Mouse (Mus musculus): ENCODE data around the gene Rnf31. TPM values are rescaled to one million over a fixed set of nuclear protein-coding genes. Genes with fewer than 3 reads are reported as not detected.

Gene Rnf31
- polyA plus RNA-seq, 1 experiment from 2014 or later: 17.9 TPM

- peak; percentile 39 for ATAC-seq (ENCODE audit: insufficient number of reproducible peaks, low FRiP score, low TSS enrichment, low read depth)
- H3K27me3 ChIP-seq: no peaks in the 10 kb centered on the region
- H3K27ac ChIP-seq (replicated peaks): peak overlapping the region; percentile 83
- H3K4me2 ChIP-seq (replicated peaks): peak overlapping the region; percentile 84
- 0 out of 2 replicates have a peak, but pooled peaks cover 19% of the 10 kb centered on the region for H3K4me1 ChIP-seq
- H3K4me3 ChIP-seq (replicated peaks): peak overlapping the region; percentile 75
- H3K9ac ChIP-seq: peak overlapping the region; percentile 88
- no peaks in the 10 kb centered on the region for H3K9me3 ChIP-seq (replicated peaks)
- peaks cover 19% of the 10 kb centered on the region; the same call in 1 of the 2 replicates for H3K36me3 ChIP-seq
- 25% methylated on average over 6 of the region's 6 CpGs for WGBS
Measured at GRCm38 (mm10) chr14:55578668-55579269, 12.7 kb upstream of the Rnf31 start.

- 84% methylated on average over 23 of the region's 23 CpGs for WGBS
- Histone ChIP-seq H3K4me1 (peaks cover 22% of the 10 kb centered on the region; the same call in 1 of the 2 replicates), H3K27me3 (no peaks in the 10 kb centered on the region), H3K4me2 (replicated peaks) (no peak overlapping the region), H3K36me3 (peaks cover 19% of the 10 kb centered on the region; the same call in 1 of the 2 replicates), H3K9me3 (replicated peaks) (no peaks in the 10 kb centered on the region), H3K9ac (no peak overlapping the region), H3K4me3 (replicated peaks) (no peak overlapping the region), H3K27ac (replicated peaks) (no peak overlapping the region)
- no peak for ATAC-seq (ENCODE audit: insufficient number of reproducible peaks, low FRiP score, low TSS enrichment, low read depth)
Measured at GRCm38 (mm10) chr14:55579511-55580496, 11.7 kb upstream of the Rnf31 start.

- 93% methylated on average over 16 of the region's 16 CpGs for WGBS
- Histone ChIP-seq H3K36me3 (peaks cover 19% of the 10 kb centered on the region; the same call in 1 of the 2 replicates), H3K9me3 (replicated peaks) (no peaks in the 10 kb centered on the region), H3K4me3 (replicated peaks) (no peak overlapping the region), H3K4me2 (replicated peaks) (no peak overlapping the region), H3K4me1 (peaks cover 22% of the 10 kb centered on the region; the same call in 1 of the 2 replicates), H3K9ac (no peak overlapping the region), H3K27me3 (no peaks in the 10 kb centered on the region), H3K27ac (replicated peaks) (no peak overlapping the region)
- ATAC-seq (ENCODE audit: insufficient number of reproducible peaks, low FRiP score, low TSS enrichment, low read depth): no peak
Measured at GRCm38 (mm10) chr14:55580731-55581130, 10.8 kb upstream of the Rnf31 start.

DNA sequence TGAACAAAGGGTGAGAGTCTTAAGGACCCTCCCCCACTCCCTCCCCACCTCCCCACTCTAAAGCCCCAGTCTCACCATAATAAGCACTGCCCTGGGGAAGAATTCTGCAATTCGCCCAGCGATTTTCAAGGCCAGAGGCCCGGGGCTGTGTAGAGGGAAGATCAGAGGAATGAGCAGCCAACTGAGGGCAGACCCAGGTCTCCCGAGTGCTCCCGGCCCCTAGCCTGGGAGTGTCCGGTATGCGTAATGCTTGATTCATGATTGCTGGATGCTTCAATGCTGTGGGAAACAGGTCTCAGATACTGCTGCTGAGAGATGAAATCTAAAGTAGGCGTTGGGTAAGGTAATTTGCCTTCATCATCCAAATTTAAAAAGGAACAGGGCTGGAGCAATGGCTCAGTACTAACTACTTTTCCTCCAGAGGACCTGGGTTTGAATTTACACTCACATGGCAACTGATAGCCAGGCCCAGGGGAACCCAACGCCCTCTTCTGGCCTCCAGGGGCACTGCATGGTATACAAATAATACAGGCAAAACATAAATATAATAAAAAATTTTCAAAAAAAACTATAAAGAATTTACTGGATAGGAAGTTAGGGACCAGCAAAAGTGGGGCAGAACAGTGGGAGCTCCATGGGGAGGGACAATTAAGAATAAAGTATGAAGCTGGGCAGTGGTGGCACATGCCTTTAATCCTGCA is 9.4 kb upstream of the Rnf31 start:
- 61% methylated on average over 9 of the region's 9 CpGs for WGBS
- ATAC-seq (ENCODE audit: insufficient number of reproducible peaks, low FRiP score, low TSS enrichment, low read depth): no peak
- H3K36me3 ChIP-seq: peaks cover 21% of the 10 kb centered on the region

DNA sequence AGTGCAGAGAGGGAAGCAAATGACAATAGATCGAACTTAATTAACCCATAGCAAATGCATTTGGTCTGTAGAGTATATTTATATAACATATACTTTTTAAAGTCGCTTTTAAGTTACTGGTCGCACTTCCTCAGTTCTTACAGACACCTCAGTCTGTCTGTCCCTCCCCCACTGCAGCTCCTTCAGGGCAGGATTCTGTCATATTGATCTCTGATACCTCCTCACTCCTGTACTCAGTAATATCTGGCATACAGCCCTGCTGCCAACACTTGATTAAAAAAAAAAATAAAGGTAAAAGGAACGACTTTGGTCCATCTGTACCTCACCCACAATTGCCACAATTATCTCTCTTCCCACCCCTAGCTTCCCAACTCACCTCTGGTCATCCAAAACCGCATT is 7.2 kb upstream of the Rnf31 start:
- WGBS: 46% methylated on average over 5 of the region's 5 CpGs
- H3K4me3 ChIP-seq (replicated peaks): peak overlapping the region; percentile 55
- H3K4me1 ChIP-seq: peaks cover 8% of the 10 kb centered on the region; the same call in 1 of the 2 replicates
- H3K27me3 ChIP-seq: no peaks in the 10 kb centered on the region
- H3K9me3 ChIP-seq (replicated peaks): no peaks in the 10 kb centered on the region
- ATAC-seq (ENCODE audit: insufficient number of reproducible peaks, low FRiP score, low TSS enrichment, low read depth): no peak
- peak overlapping the region; percentile 88 for H3K4me2 ChIP-seq (replicated peaks)
- 0 out of 2 replicates have a peak overlapping the region, but pooled peaks have one; percentile 35 for H3K9ac ChIP-seq
- H3K36me3 ChIP-seq: peaks cover 31% of the 10 kb centered on the region
- no peak overlapping the region; the same call in 1 of the 2 replicates for H3K27ac ChIP-seq (replicated peaks)

More for the DNA sequence above, 9.4 kb upstream of the Rnf31 start:
- no peak overlapping the region for H3K4me3 ChIP-seq (replicated peaks)
- no peaks in the 10 kb centered on the region for H3K9me3 ChIP-seq (replicated peaks)
- no peak overlapping the region for H3K27ac ChIP-seq (replicated peaks)
- H3K4me1 ChIP-seq: peaks cover 19% of the 10 kb centered on the region; the same call in 1 of the 2 replicates
- no peaks in the 10 kb centered on the region for H3K27me3 ChIP-seq
- H3K9ac ChIP-seq: no peak overlapping the region
- H3K4me2 ChIP-seq (replicated peaks): no peak overlapping the region

- Histone ChIP-seq H3K9ac (peak within 1 kb of the TSS; percentile 35), H3K9me3 (replicated peaks) (no peaks in the 10 kb centered on the region), H3K4me2 (replicated peaks) (peak within 1 kb of the TSS; percentile 88), H3K27me3 (no peaks in the 10 kb centered on the region), H3K4me3 (replicated peaks) (peak within 1 kb of the TSS; percentile 55), H3K4me1 (peaks cover 10% of the 10 kb centered on the region), H3K36me3 (peaks cover 29% of the 10 kb centered on the region), H3K27ac (replicated peaks) (no peak within 1 kb of the TSS; the same call in 1 of the 2 replicates)
- WGBS: 2% methylated on average over 43 of the region's 43 CpGs
- ATAC-seq (ENCODE audit: insufficient number of reproducible peaks, low FRiP score, low TSS enrichment, low read depth): peak; percentile 66
Measured at GRCm38 (mm10) chr14:55584702-55585565, 6.6 kb upstream of the Rnf31 start, which contains the start of gene Emc9. Emc9 (minus strand) TSS chr14:55585302.

- WGBS: 54% methylated on average over 6 of the region's 6 CpGs
- no peak overlapping the region; the same call in 1 of the 2 replicates for H3K27ac ChIP-seq (replicated peaks)
- no peak for ATAC-seq (ENCODE audit: insufficient number of reproducible peaks, low FRiP score, low TSS enrichment, low read depth)
- H3K27me3 ChIP-seq: no peaks in the 10 kb centered on the region
- H3K4me1 ChIP-seq: peaks cover 15% of the 10 kb centered on the region
- no peak overlapping the region for H3K9ac ChIP-seq
- peaks cover 23% of the 10 kb centered on the region for H3K36me3 ChIP-seq
- H3K4me3 ChIP-seq (replicated peaks): peak overlapping the region; percentile 55
- H3K4me2 ChIP-seq (replicated peaks): peak overlapping the region; percentile 88
- no peaks in the 10 kb centered on the region for H3K9me3 ChIP-seq (replicated peaks)
Measured at GRCm38 (mm10) chr14:55585566-55585960, 5.9 kb upstream of the Rnf31 start.

- 90% methylated on average over 2 of the region's 2 CpGs for WGBS
- Histone ChIP-seq H3K4me1 (peaks cover 15% of the 10 kb centered on the region), H3K9me3 (replicated peaks) (no peaks in the 10 kb centered on the region)
Measured at GRCm38 (mm10) chr14:55586149-55586548, 5.4 kb upstream of the Rnf31 start.

GRCm38 (mm10) chr14:55589271-55589670 is 2.2 kb upstream of the Rnf31 start:
- H3K4me2 ChIP-seq (replicated peaks): no peak overlapping the region
- H3K9ac ChIP-seq: no peak overlapping the region
- H3K4me3 ChIP-seq (replicated peaks): no peak overlapping the region
- 88% methylated on average over 5 of the region's 5 CpGs for WGBS
- no peaks in the 10 kb centered on the region for H3K27me3 ChIP-seq
- no peak for ATAC-seq (ENCODE audit: insufficient number of reproducible peaks, low FRiP score, low TSS enrichment, low read depth)
- H3K4me1 ChIP-seq: peaks cover 26% of the 10 kb centered on the region
- H3K36me3 ChIP-seq: peaks cover 15% of the 10 kb centered on the region
- H3K9me3 ChIP-seq (replicated peaks): no peaks in the 10 kb centered on the region
- no peak overlapping the region for H3K27ac ChIP-seq (replicated peaks)

More at GRCm38 (mm10) chr14:55586149-55586548, 5.4 kb upstream of the Rnf31 start:
- no peak overlapping the region for H3K4me2 ChIP-seq (replicated peaks)
- no peak overlapping the region for H3K9ac ChIP-seq
- H3K36me3 ChIP-seq: peaks cover 17% of the 10 kb centered on the region
- ATAC-seq (ENCODE audit: insufficient number of reproducible peaks, low FRiP score, low TSS enrichment, low read depth): no peak
- H3K27me3 ChIP-seq: no peaks in the 10 kb centered on the region
- H3K27ac ChIP-seq (replicated peaks): no peak overlapping the region
- H3K4me3 ChIP-seq (replicated peaks): no peak overlapping the region
